Mouse (Mus musculus) midbrain, embryonic 16.5 days (tissue): ENCODE results near the gene Foxj2. TPM values are rescaled to one million over a fixed set of nuclear protein-coding genes. Genes with fewer than 3 reads are reported as not detected.

Source experiments
- ATAC-seq: fragments of 200-750 bp; cut with Nextera tagmentation; 2 replicates; pipeline ENCODE4 v1.8.0; 2017; ENCODE audit warnings: moderate TSS enrichment
- H3K27ac ChIP-seq: fragments of 300-500 bp; sonication (generic); 2 replicates; pipeline ENCODE4 v1.5.1; 2014; ENCODE audit warnings: mild to moderate bottlenecking, low read length, mixed read lengths
- H3K27me3 ChIP-seq: fragments of 300-500 bp; sonication (generic); 2 replicates; pipeline ENCODE4 v1.6.1; 2014; ENCODE audit warnings: low read depth, low read length, mixed read lengths; ENCODE audit not compliant: control insufficient read depth, insufficient read depth
- H3K36me3 ChIP-seq: fragments of 300-500 bp; sonication (generic); 2 replicates; pipeline ENCODE4 v1.6.1; 2014; ENCODE audit warnings: mild to moderate bottlenecking, low read length, moderate library complexity, mixed read lengths; ENCODE audit not compliant: control insufficient read depth, insufficient read depth
- H3K4me1 ChIP-seq: fragments of 300-500 bp; sonication (generic); 2 replicates; pipeline ENCODE4 v1.6.1; 2014; ENCODE audit warnings: mild to moderate bottlenecking, low read length, mixed read lengths; ENCODE audit not compliant: control insufficient read depth, insufficient read depth
- H3K4me2 ChIP-seq: fragments of 300-500 bp; sonication (generic); 2 replicates; pipeline ENCODE4 v1.6.1; 2014; ENCODE audit warnings: mild to moderate bottlenecking, low read length, mixed read lengths
- H3K4me3 ChIP-seq: fragments of 300-500 bp; sonication (generic); 2 replicates; pipeline ENCODE4 v1.5.1; 2014; ENCODE audit warnings: low read depth, mild to moderate bottlenecking, low read length, moderate library complexity, mixed read lengths
- H3K9ac ChIP-seq: fragments of 300-500 bp; sonication (generic); 2 replicates; pipeline ENCODE4 v1.6.1; 2014; ENCODE audit warnings: low read depth, low read length, mixed read lengths
- H3K9me3 ChIP-seq: fragments of 300-500 bp; sonication (generic); replicated peaks from 2 replicates; pipeline ENCODE4 v1.6.1; 2014; ENCODE audit warnings: mild to moderate bottlenecking, low read length, mixed read lengths; ENCODE audit not compliant: control insufficient read depth, poor library complexity, severe bottlenecking
- WGBS: fragments of 180-500 bp; shearing (Covaris S2); extraction: QIAGEN DNeasy Blood & Tissue Kit; methylation state at CpG from one replicate; pipeline ENCODE4 v1.1.7; 2014; 5-methylcytosine and 5-hydroxymethylcytosine counted together
- polyA plus RNA-seq: library from polyadenylated mRNA; unstranded; fragments of >200 nt; fragmentation: Nextera tagmentation; extraction: Ambion mirVana; gene quantifications from 2 replicates; pipeline ENCODE4 v1.2.1, GENCODE M21; 2015

Foxj2 gene
- polyA plus RNA-seq, 1 experiment from 2014 or later = 9.4 TPM

DNA sequence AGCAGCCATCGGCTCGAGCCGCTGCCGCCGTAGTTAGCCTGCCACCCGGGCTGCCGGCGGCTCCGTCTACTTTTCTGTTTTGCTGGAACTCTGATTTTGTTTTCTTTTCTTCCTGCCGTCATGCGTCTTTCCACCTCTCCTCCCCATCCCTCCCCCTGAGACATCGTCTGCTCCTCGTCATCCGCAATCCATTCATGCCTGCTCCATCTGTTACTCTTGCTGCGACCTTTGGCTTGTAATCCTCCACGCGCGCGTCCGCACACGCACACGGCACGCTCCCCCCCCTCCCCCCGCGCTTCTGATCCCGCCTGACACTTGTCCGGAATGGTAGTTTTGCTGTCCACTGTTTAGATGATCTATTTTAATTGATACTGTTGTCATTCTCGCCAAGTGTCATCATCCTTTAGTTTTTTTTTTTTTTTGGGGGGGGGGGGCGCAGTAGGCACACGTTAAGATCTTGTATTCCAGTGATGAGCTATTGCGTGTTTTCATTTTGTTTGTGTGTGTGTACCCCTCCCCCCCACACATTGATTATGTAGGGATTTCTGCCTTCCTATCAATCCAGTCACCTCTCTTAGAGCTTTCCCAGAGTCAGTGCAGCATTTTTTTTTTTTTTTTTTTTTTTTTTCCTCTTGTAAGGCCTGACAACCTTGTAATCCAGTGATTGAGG is 55.1 kb downstream of the Foxj2 start:
- peak overlapping the region; percentile 60 for H3K4me2 ChIP-seq
- peak; percentile 87 for ATAC-seq
- H3K9me3 ChIP-seq = no peaks in the 10 kb centered on the region
- peak overlapping the region; percentile 85 for H3K9ac ChIP-seq
- H3K27me3 ChIP-seq = no peaks in the 10 kb centered on the region
- peak overlapping the region; percentile 94 for H3K27ac ChIP-seq
- H3K4me3 ChIP-seq = peak overlapping the region; percentile 88
- H3K36me3 ChIP-seq = 0 out of 2 replicates have a peak, but pooled peaks cover 2% of the 10 kb centered on the region
- peaks cover 13% of the 10 kb centered on the region for H3K4me1 ChIP-seq
- WGBS = under 1% methylated on average over 31 of the region's 31 CpGs

DNA sequence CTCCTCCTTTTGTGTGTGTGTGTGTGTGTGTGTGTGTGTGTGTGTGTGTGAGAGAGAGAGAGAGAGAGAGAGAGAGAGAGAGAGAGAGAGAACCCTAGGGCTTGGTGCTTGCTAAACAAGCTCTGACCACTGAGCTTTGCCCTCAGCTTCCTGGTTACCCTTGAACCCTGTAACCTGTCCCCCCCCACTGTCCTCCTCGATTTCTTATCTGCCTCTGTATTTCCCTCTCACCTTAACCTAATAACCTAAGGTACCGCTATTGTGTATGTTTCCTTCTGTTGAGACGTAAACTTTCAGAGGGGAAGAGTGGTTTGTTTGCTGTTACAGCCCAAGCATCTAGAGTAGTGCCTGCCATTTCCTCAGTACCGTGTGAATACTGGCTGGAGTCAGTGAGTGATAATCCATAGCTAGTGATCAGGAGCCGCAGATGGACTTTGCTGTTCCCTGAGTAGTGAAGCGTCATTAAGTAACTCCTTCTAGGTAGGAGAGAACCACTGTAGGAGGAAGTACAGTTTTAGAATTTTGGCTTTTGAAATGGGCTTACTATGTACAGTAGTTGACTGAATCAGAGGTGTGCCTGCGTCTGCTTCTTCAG is 59.5 kb downstream of the Foxj2 start:
- Histone ChIP-seq H3K4me1 (peaks cover 13% of the 10 kb centered on the region), H3K4me2 (no peak overlapping the region), H3K36me3 (peaks cover 30% of the 10 kb centered on the region), H3K9me3 (no peaks in the 10 kb centered on the region), H3K9ac (no peak overlapping the region), H3K27me3 (no peaks in the 10 kb centered on the region), H3K27ac (no peak overlapping the region), H3K4me3 (no peak overlapping the region)
- WGBS = 97% methylated on average over 7 of the region's 7 CpGs
- no peak for ATAC-seq

DNA sequence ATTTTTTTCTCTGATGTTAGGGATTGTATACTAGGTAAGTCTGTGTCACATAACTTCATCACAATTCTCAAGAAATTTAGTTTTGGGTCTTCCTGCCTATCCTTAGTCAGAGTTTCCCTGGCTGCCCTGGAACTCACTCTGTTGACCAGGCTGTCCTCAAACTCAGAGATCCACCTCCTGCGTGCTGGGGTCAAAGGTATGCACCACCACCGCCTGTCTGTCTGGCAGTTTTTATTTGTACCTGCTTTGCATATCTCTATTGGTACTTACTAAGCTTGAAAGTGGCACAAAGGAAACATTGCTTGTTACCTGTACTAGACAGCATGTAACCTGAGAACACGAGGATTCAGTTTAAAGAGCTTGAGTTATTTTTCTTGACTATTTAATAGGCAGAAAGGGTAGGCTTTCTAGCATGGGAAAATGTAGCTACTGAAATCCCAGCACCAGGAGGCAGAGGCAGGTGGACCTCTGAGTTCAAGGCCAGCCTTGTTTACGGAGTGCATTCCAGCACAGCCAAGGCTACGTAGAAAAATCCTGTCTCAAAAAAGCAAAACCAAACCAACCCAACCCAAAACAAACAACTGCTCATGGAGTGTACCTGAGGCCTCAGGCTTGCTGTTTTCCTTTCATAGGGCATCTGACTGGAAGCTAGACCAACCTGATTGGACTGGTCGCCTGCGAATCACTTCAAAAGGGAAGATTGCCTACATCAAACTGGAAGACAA is 60.2 kb downstream of the Foxj2 start:
- 96% methylated on average over 7 of the region's 7 CpGs for WGBS

GRCm38 (mm10) chr6:122881287-122881686 is 61.6 kb downstream of the Foxj2 start:
- 96% methylated on average over 12 of the region's 12 CpGs for WGBS
- Histone ChIP-seq H3K9ac (no peak overlapping the region), H3K36me3 (peaks cover 42% of the 10 kb centered on the region), H3K4me2 (no peak overlapping the region), H3K4me1 (peaks cover under 1% of the 10 kb centered on the region; the same call in 1 of the 2 replicates), H3K27ac (no peak overlapping the region), H3K4me3 (no peak overlapping the region), H3K9me3 (no peaks in the 10 kb centered on the region), H3K27me3 (no peaks in the 10 kb centered on the region)
- ATAC-seq = no peak

More for the DNA sequence above, 60.2 kb downstream of the Foxj2 start:
- no peaks in the 10 kb centered on the region for H3K9me3 ChIP-seq
- ATAC-seq = no peak
- H3K27ac ChIP-seq = no peak overlapping the region
- H3K4me1 ChIP-seq = peaks cover 13% of the 10 kb centered on the region
- no peak overlapping the region for H3K4me2 ChIP-seq
- H3K36me3 ChIP-seq = peaks cover 32% of the 10 kb centered on the region
- H3K9ac ChIP-seq = no peak overlapping the region
- H3K27me3 ChIP-seq = no peaks in the 10 kb centered on the region
- no peak overlapping the region for H3K4me3 ChIP-seq

DNA sequence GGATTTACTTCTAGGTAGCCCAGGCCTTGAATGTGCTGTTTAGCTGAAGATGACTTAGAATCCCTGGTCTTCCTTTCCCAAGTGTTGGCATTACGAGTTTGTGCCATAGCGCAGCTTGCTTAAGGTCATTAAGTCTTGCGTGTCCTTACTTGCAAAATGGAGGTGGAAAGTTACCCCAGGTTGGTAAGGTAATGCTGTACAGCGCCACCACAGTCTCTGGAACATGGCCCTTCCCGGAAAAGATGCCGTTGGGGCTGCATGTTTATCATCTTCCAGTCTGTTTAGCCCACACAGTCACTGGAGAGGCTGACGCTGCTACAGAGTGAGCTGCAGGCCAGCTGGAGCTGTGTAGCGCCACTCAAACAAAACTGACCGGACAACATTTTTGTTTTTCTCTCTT is 63.9 kb downstream of the Foxj2 start:
- no peak for ATAC-seq
- H3K9me3 ChIP-seq = no peaks in the 10 kb centered on the region
- H3K27ac ChIP-seq = no peak overlapping the region
- H3K9ac ChIP-seq = no peak overlapping the region
- no peaks in the 10 kb centered on the region for H3K4me1 ChIP-seq
- H3K4me2 ChIP-seq = no peak overlapping the region
- H3K4me3 ChIP-seq = no peak overlapping the region
- WGBS = 91% methylated on average over 9 of the region's 9 CpGs
- peaks cover 62% of the 10 kb centered on the region for H3K36me3 ChIP-seq
- no peaks in the 10 kb centered on the region for H3K27me3 ChIP-seq

DNA sequence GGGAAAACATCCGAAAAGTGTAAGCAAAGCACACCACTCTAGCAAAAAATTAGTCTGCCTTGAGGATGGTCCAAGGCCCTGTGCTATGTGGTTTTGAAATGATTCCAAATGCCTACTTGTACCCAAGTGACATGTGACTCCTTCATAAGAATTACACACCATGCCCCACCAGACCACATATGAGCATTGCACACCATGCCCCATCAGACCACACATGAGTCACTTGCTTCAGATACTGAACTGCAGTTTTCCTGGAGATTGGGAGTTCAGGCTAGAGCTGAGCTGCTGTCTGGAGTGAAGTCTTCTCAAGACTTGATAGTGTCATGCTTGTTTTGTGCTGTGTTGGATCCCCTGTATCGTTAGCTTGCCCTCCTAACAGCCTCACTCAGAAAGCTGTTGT is 69.9 kb downstream of the Foxj2 start:
- WGBS = 98% methylated on average over 2 of the region's 2 CpGs
- ATAC-seq = no peak
- no peak overlapping the region for H3K27ac ChIP-seq
- H3K36me3 ChIP-seq = peaks cover 39% of the 10 kb centered on the region
- no peak overlapping the region for H3K4me3 ChIP-seq
- no peaks in the 10 kb centered on the region for H3K9me3 ChIP-seq
- no peaks in the 10 kb centered on the region for H3K4me1 ChIP-seq
- H3K9ac ChIP-seq = no peak overlapping the region
- no peaks in the 10 kb centered on the region for H3K27me3 ChIP-seq
- H3K4me2 ChIP-seq = no peak overlapping the region

GRCm38 (mm10) chr6:122892442-122893049 is 72.8 kb downstream of the Foxj2 start:
- Histone ChIP-seq H3K4me2 (no peak overlapping the region), H3K9ac (no peak overlapping the region), H3K4me1 (no peaks in the 10 kb centered on the region), H3K4me3 (no peak overlapping the region), H3K27ac (no peak overlapping the region), H3K9me3 (no peaks in the 10 kb centered on the region), H3K36me3 (peaks cover 16% of the 10 kb centered on the region), H3K27me3 (no peaks in the 10 kb centered on the region)
- no peak; the same call in 1 of the 2 replicates for ATAC-seq
- 9% methylated on average over 2 of the region's 2 CpGs for WGBS
